Mouse (Mus musculus) embryo, embryonic 9.5 days (tissue): ENCODE results near the gene Vwa3a.
A peak's percentile ranks its signal among the peaks of the same experiment; 100 is the strongest.
"Not testable (repeated sequence)": the region's sequence is repeated elsewhere in the genome, so short reads cannot be mapped to it uniquely, and the experiment has no call there.

Source experiments
- DNase-seq: peaks from one replicate; pipeline ENCODE4 v3.0.0-alpha.2; 2017; ENCODE audit errors: extremely low spot score

The Vwa3a gene

GRCm38 (mm10) chr7:120739018-120739417, at the start of gene Vwa3a:
Gene Vwa3a (plus strand): TSS chr7:120739318.
- DNase-seq = no peak

- no peak for DNase-seq
Observed at GRCm38 (mm10) chr7:120690634-120691033, 48.5 kb upstream of the Vwa3a start.

- DNase-seq = no peak
Observed at GRCm38 (mm10) chr7:120693831-120694375, 45.2 kb upstream of the Vwa3a start.

DNA sequence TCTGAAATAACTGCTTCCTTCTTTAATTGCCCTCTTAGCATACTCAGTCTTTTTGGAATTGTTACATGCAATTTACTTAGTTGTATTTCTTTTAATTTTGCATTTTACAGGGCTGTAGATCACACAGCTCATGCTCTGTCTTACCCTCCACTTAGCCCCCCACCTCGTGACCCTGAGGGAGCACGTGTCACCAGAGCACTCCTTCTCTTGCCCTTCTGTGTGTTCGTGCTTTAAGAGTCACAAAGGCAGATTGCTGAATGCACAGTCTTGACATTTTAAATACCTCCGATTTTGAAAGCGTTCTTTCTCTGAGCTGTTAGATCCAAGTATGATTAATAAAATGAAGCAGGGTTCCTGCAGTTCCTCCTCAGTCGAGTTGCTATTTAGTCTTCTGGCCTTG, 43.9 kb upstream of the Vwa3a start:
- no peak for DNase-seq

- DNase-seq = no peak
Observed at GRCm38 (mm10) chr7:120695641-120696040, 43.5 kb upstream of the Vwa3a start.

- DNase-seq = no peak
Observed at GRCm38 (mm10) chr7:120696331-120696730, 42.8 kb upstream of the Vwa3a start.

- DNase-seq = no peak
Observed at GRCm38 (mm10) chr7:120699586-120699985, 39.5 kb upstream of the Vwa3a start.

GRCm38 (mm10) chr7:120703888-120704287, 35.2 kb upstream of the Vwa3a start:
- DNase-seq = no peak

- no peak for DNase-seq
Observed at GRCm38 (mm10) chr7:120712071-120712470, 27.0 kb upstream of the Vwa3a start.

GRCm38 (mm10) chr7:120713225-120713624, 25.9 kb upstream of the Vwa3a start:
- DNase-seq = no peak

DNA sequence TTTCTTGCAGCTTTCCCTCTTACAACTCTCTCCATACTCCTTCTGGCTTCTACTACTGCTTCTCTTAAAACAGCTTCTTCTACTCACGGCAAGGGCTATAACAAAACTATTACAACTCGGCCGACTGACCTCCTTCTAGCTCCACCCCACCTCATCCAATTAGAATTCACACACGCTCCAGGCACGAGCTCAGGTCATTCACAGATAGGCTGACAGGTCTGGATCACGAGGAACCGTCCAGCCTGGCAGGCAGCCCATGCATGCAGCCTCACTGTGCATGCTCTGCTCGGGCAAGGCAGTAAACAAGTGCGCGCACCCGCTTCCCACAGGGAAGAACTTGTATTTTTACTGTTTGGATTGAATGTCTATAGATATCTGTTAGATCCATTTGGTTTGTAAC, 25.2 kb upstream of the Vwa3a start:
- DNase-seq = not testable (repeated sequence)

- DNase-seq = no peak
Observed at GRCm38 (mm10) chr7:120717261-120717660, 21.9 kb upstream of the Vwa3a start.

DNA sequence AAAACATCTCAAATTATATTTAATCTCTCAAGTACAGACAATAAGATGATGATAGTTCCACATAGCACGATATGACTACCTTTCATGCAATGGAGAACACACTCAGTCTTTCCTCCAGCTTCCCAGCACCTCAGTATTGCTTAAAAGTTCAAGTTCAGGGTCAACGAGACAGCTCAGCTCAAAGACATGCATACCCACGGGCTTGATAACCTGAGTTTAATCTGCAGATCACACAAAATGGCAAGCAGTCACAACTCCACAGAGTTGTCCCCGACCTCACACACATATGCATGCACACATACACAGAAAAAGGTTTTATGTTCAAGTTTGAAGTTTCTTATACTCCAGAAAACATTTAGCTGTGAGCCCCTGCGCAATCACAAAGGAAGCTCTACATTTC, 18.1 kb upstream of the Vwa3a start:
- DNase-seq = no peak

DNA sequence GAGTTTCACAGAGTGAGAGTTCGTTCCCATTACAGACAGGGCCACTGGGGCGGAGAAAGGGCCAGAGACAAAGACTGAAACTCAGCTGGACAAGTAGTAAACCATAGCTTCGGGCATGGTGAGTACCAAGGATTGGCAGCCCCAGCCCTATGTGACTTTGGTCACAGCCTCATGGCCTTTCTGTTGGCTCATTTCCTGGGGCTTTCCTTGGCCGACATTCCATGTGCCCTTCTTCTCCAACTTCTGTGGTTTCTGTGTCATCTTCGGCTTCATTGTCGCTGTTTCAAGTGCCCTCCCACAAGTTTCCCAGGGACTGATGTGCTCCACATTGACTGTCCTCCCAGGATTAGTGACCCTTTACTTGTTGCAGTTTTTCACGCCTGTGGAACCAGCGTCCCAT, 17.7 kb upstream of the Vwa3a start:
- DNase-seq = no peak

DNA sequence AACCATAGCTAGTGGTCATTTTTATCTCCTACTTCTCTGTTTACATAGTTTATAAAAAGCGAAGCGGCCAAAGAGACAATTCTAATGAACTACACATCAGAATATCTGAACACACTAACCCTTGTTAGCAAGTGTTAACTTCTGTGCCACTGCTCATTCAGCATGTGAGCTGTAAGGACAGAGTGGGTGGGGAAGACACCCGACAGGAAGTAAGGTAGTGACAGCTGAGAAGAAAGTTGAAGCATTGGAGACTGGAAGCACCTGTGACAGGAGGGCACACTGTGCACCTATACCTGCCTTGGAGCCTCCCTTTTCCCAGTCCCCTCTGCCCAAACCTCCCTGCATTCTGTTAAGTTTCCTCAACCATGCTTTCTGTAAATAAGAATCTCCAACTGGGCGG, 17.1 kb upstream of the Vwa3a start:
- DNase-seq = no peak

DNA sequence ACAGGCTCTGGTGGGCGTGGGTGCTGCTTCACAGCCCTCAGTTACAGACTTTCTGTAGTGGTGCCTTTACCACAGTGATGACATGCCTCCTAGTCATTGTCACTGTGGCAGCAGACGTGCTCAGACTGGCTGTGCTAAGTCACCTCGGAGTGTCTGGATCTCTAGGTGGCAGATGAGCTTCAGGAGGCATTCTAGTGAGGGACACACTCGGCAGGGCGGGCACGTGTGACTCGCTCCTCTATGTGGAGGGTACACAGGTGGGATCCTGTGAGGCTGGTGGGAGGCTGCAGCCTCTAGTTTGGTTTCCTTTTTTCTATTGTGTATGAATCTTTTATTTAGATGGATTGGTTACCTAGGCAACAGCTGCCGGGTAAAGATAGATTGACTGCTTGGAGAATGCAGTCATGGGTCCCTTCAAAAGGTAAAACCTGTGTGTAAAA, 16.3 kb upstream of the Vwa3a start:
- no peak for DNase-seq

DNA sequence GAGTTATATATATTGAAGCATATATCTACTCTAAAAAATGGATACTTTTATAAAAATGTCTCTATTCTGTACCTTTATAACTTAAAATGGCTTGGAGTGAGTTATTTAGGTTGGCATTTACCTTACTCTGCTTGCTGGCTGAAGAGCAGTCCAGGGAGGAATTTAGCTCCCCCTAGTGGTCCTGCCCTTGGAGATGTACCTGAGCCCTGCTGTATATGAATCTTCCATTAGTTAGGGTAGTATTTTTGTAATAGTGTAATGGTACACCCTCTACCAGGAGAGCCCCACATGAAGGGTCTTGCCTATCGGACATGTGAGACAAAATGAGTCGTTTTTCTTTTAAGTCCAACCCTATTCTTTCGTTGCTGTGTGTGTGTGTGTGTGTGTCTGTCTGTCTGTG, 11.5 kb upstream of the Vwa3a start:
- DNase-seq = peak; percentile 16

DNA sequence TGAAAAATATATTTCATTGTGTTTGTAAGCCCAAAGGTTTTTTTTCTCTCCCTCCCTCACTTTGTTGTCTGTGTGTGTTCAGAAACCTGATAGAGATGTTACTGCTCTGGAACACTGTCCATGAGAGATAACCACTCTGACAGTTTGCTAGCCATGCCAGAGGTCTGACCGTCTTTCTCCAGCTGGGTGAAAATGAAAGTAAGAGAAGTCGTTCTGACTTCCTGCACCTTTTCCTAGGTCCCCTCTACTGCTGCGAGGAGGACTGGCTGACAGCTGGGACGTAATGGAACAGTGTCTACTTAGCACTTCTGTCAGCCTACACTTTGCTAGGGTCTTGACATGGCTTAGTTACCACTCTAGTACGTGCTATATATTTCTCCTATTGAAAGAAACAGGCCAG, 9.5 kb upstream of the Vwa3a start:
- DNase-seq = no peak

DNA sequence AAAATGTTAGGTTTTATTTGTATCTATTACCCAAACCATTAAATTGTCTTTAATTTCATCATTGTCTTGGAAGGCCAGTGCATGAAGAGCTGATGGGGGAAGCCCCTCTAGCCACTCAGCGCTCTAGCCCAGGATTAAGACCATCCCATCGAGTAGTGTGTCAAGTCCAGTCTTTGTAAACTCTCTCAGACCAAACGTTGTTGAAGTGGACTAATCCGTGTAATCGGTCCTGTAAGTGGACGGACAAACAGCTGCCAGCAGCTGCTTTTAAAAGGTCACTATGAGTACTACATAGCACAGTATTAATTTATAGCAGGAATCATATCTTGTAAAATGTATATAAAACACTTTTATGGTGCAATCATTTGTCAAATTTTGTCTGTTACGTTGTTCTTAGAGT, 6.2 kb upstream of the Vwa3a start:
- DNase-seq = no peak

DNA sequence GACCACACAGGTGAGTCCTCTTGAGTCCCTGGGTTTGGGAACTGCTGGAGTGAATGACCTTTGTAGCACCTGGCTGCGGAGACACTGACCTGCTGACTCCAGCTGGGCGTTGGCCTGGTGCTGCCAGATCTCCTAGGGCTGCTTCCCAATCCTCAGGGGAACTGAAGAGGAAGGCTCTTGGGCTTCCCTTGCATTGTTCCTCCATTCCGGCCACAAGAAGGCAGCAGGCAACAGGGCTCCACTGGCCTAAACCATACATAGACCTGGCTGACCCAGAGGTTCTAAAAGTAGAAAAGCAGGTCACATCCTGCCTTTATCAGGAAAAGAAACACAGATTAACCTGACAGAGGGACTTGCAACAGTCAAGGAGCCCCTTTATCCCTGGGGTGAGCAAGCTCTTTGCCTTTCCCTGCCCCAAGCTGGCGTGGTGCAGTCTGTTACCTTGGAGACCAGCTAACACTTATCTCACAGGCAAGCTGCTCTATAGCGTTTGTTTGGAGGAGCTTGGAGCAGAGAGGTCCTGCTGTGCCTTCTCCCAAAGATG, 512 bp downstream of the Vwa3a start:
- peak; percentile 20 for DNase-seq

DNA sequence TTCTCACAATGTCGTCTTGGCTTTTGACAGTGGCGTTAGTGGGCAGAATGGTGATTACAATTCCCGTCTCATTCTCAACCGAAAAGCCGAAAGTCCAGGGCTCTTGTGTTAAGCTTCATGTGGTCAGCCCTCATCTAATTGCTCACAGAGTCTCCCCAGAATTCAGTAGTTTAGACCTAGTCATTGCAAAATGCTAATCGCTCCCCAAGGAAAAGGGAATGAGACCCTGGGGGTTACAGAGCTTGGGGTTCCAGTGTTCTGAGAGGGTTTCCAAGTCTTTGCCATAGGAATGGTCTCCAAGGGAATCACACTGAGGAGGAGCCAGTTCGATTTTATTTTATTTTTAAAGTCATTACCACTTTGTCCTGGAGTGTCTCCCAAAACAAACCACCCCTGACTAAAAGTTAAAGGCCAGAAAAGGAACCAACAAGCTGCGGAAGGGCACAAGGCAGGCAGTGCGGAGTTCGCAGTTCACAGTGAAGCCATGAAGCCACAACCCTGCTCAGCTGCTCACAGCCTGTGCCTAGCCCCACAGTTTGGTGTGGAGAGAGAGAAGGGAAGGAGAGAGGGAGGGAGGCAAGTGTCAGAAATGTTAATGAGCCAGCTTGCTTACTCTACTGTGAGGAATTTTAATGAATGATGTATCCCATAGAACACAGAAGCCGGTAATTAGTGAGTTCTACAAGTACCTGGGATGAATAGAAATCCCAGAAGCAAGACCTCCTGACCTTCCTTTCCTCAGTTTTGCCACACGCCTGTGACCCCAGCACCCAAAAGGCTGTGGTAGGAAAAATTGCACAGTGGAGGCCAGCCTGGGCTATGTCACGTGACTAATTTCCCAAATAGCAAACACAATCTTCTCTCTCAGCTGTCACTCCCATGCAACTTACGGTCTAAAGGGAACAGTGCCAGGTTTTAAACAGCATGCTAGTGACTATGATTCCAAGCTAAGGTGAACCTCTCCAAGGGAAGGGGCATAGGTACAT, 4.5 kb downstream of the Vwa3a start:
- no peak for DNase-seq

GRCm38 (mm10) chr7:120744606-120745005, 5.5 kb downstream of the Vwa3a start:
- no peak for DNase-seq

- DNase-seq = no peak
Observed at GRCm38 (mm10) chr7:120746029-120746428, 6.9 kb downstream of the Vwa3a start.
